Mouse (Mus musculus) liver, embryonic 14.5 days (tissue): Measurements from ENCODE around the gene Fahd2a.

Source experiments
- CTCF ChIP-seq: IDR thresholded peaks from 2 replicates; pipeline ENCODE4 v1.5.1; 2016; ENCODE audit warnings: antibody characterized with exemption, low read depth, control low read depth
- EP300 ChIP-seq: IDR thresholded peaks from 2 replicates; pipeline ENCODE4 v1.6.1; 2016; ENCODE audit warnings: antibody characterized with exemption, low read depth

GRCm38 (mm10) chr2:127435554-127435953, 8.8 kb downstream of the Fahd2a start:
- TF ChIP-seq CTCF, result no peak
- peak; percentile 49 for TF ChIP-seq EP300
